In genomic region chr13:55212011-55212360, GRCm38 (mm10) we compare ENCODE assay signal across 8 mouse cellular contexts. TPM values are rescaled to one million over a fixed set of nuclear protein-coding genes. Genes with fewer than 3 reads are reported as not detected.
DNase-seq lines count a peak whose midpoint lies in the region; TF ChIP-seq lines count a peak whose summit lies in the region.

No protein-coding gene starts in this region.

- no peak for TF ChIP-seq CTCF in layer of hippocampus, adult 2 months (conservative IDR thresholded peaks at IDR 0.05)

- peak overlapping the region; percentile 83 for H3K4me3 ChIP-seq in layer of hippocampus, adult 2 months

- DNase-seq in layer of hippocampus, adult 2 months (ENCODE audit: low spot score in 2 of 2), result peak; percentile 14 to 23
- DNase-seq in layer of hippocampus, postnatal 14 days (ENCODE audit: low spot score in 2 of 2), result no peak
- peak; percentile 79 for DNase-seq in adrenal gland, postnatal 14 days
- DNase-seq in heart, adult 9 months (ENCODE audit: low spot score in 2 of 2), result peak; percentile 58 to 61
- DNase-seq in kidney, adult 9 months, result peak; percentile 65
- DNase-seq in lung, postnatal 36 days, result peak; percentile 50
- peak; percentile 39 for DNase-seq in spleen, adult 12 weeks (ENCODE audit: low spot score)
- DNase-seq in cerebellum, adult 8-10 months, result no peak

- H3K27ac ChIP-seq in layer of hippocampus, adult 2 months, result peak overlapping the region; percentile 98

RNA-seq across cellular contexts. Expression of gene Nsd1, which starts 2.4 kb away (rescaled TPM):
- total RNA-seq in layer of hippocampus, adult 2 months (2021), result 100 to 1,000 TPM; 125 to 131 TPM
- total RNA-seq in layer of hippocampus, postnatal 14 days (2021), result 100 to 1,000 TPM; 143 to 145 TPM
- total RNA-seq in adrenal gland, postnatal 14 days (2021), result 120 and 132 TPM in 2 replicates

RNA-seq across cellular contexts. Expression of gene Fgfr4, which starts 59.5 kb away (rescaled TPM):
- under 1 TPM; 0.36 to 0.42 TPM for total RNA-seq in layer of hippocampus, adult 2 months (2021)
- total RNA-seq in layer of hippocampus, postnatal 14 days (2021), result under 1 TPM; 0.18 to 0.45 TPM
- 39.2 and 46.7 TPM in 2 replicates for total RNA-seq in adrenal gland, postnatal 14 days (2021)

Comparison
In these comparisons a context has a peak if more than half of its experiments do, and no peak if none do; other contexts are left out.
1. DNase-seq: peak in layer of hippocampus, adult 2 months (2 of 2), adrenal gland, postnatal 14 days (single experiment), heart, adult 9 months (2 of 2), kidney, adult 9 months (single experiment), lung, postnatal 36 days (single experiment) and spleen, adult 12 weeks (single experiment); none in layer of hippocampus, postnatal 14 days (0 of 2) and cerebellum, adult 8-10 months (single experiment).
2. RNA of gene Fgfr4, which starts 59.5 kb away (total RNA-seq): 39.2 to 46.7 TPM in adrenal gland, postnatal 14 days; 0.18 to 0.45 TPM in layer of hippocampus, postnatal 14 days and 0.36 to 0.42 TPM in layer of hippocampus, adult 2 months; every median in the first group is over 10 times any median in the second.